Mouse (Mus musculus): ENCODE results near the gene A430078G23Rik. TPM values are rescaled to one million over a fixed set of nuclear protein-coding genes. Genes with fewer than 3 reads are reported as not detected.

Gene A430078G23Rik
- total RNA-seq, 2 experiments from 2014 or later = 0.51 to 0.56 TPM

GRCm38 (mm10) chr8:3411085-3411484, 57.9 kb downstream of the A430078G23Rik start:
- DNase-seq (ENCODE audit: low spot score in 2 of 2) = no peak

- no peak for DNase-seq (ENCODE audit: low spot score in 2 of 2)
Observed at GRCm38 (mm10) chr8:3411901-3412301, 58.7 kb downstream of the A430078G23Rik start.

DNA sequence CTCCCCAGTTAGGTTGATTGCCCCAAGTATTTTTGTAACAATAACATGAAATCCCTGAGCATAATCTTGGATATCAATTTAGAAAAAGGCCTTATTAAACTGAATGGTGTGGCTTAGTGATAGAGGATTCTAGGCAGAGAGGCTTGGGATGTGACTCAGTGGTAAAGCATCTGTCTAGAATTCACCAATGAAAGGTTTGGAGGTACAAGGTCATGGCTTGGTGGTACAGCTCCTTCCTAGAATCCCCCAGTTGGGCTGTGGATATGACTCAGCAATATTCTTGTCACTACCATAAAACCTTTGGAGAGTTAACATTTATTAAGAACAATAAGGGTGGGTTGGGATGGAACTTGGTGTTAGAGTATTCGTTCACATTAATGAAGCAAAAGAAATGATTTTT, 59.6 kb downstream of the A430078G23Rik start:
- no peak for DNase-seq (ENCODE audit: low spot score in 2 of 2)

DNA sequence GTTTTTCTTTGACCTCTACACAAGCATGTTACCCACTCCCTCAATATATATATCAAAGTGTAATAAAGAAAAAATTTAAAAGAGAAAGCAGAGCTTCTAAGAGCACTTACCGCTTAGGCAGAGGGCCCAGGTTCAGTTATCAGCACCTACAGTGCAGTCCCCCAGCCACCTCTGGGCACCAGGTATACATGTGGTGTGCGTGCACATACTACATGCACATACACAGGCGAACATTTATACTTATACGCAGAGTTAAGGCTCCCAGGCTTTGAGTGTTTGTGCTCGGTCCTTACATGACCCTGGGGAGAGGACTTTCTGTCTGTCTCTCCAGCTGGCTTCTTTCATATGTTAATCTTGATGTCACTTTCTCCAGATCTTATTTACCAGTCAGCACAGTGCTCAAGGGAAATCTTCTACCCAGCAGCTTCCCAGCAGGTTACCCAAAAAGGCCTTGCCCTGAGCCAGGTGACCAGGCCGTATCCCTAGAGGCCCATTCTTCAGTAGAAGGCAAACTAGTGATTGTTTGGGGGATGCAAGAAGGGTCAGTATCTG, 61.5 kb downstream of the A430078G23Rik start:
- DNase-seq (ENCODE audit: low spot score in 2 of 2) = no peak

GRCm38 (mm10) chr8:3415259-3415658, 62.0 kb downstream of the A430078G23Rik start:
- DNase-seq (ENCODE audit: low spot score in 2 of 2) = no peak

DNA sequence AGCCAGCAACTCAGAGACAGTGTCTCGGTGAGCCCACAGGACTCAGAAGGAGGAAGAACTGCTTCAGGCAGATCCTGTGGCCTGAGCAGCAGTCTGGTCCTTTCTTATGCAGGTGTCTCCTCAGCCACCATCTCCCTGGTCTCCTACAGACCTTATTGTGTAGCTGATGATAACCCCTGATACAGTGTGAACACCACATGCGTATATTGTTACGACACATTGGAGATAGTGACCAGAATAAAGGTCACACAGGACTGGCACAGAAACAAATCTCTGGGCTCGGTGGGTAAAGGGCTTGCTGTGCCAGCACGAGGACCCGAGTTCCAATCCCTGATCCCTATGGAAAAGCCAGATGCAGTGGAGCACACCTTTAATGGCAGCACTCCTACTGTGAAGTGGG, 62.4 kb downstream of the A430078G23Rik start:
- DNase-seq (ENCODE audit: low spot score in 2 of 2) = no peak

DNA sequence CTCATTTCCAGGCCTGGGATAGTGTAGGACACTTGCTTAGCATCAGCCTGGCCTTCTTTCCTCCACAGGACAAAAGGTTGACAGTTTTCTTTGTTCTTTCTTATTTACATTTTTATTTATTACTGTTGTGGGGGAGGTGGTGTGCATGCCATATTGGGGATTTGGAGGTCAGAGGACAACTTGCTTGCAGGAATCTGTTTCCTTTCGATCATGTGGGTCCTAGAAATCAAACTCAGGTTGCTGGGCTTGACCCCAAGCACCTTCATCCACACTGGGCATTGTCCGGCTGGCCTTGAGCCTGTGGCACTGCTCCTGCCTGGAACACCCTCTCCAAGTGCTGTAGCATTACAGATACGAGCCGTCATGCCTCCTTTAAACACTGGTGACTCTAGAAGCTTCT, 63.6 kb downstream of the A430078G23Rik start:
- no peak for DNase-seq (ENCODE audit: low spot score in 2 of 2)

- no peak for DNase-seq (ENCODE audit: low spot score in 2 of 2)
Observed at GRCm38 (mm10) chr8:3417455-3417854, 64.2 kb downstream of the A430078G23Rik start.

DNA sequence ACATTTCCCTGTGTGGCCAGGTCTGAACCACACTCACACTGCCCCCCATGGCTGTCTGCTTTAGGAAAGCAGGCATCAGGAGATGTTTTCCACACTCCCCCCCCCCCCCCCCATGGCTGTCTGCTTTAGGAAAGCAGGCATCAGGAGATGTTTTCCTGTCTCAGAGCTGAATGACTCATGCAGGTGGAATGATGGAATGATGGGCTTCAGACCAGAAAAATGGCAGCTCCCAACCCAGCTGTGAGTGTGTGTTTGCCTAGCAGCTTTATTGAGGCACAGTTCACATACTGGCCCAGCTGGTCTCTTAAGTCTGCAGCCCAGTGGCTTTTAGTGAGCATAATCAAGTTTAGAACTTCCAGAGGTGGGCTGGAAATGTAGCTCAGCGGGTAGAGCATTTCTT, 64.9 kb downstream of the A430078G23Rik start:
- no peak for DNase-seq (ENCODE audit: low spot score in 2 of 2)

GRCm38 (mm10) chr8:3420105-3420706, 67.0 kb downstream of the A430078G23Rik start:
- no peak for DNase-seq (ENCODE audit: low spot score in 2 of 2)

- DNase-seq (ENCODE audit: low spot score in 2 of 2) = no peak
Observed at GRCm38 (mm10) chr8:3421507-3421906, 68.3 kb downstream of the A430078G23Rik start.

- no peak for DNase-seq (ENCODE audit: low spot score in 2 of 2)
Observed at GRCm38 (mm10) chr8:3425217-3425616, 72.0 kb downstream of the A430078G23Rik start.

GRCm38 (mm10) chr8:3426211-3426610, 73.0 kb downstream of the A430078G23Rik start:
- DNase-seq (ENCODE audit: low spot score in 2 of 2) = no peak

- DNase-seq (ENCODE audit: low spot score in 2 of 2) = no peak
Observed at GRCm38 (mm10) chr8:3428426-3428825, 75.2 kb downstream of the A430078G23Rik start.

- DNase-seq (ENCODE audit: low spot score in 2 of 2) = no peak
Observed at GRCm38 (mm10) chr8:3429966-3430365, 76.8 kb downstream of the A430078G23Rik start.

DNA sequence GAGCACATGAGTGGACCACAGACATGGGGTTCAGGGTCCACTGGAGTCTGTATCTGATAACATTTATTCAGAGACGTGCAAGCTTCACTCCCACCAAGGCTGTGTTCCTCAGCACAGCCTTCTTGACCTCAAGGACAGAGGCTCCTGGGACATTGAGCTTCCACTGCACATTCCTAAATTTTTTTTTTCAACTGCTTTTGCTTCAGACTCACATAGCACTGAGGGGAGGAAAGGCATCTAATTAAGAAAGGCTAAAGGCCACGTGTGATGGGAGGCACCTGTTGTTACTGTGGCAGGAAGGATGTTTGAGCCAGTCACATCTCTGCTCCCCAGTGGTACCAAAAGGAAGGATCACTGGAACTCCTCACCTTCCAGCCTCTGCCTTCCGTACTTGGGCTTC, 77.9 kb downstream of the A430078G23Rik start:
- no peak for DNase-seq (ENCODE audit: low spot score in 2 of 2)

- no peak for DNase-seq (ENCODE audit: low spot score in 2 of 2)
Observed at GRCm38 (mm10) chr8:3436492-3436891, 83.3 kb downstream of the A430078G23Rik start.

- DNase-seq (ENCODE audit: low spot score in 2 of 2) = no peak
Observed at GRCm38 (mm10) chr8:3439510-3439909, 86.3 kb downstream of the A430078G23Rik start.

Other genes starting within 250 kb of the A430078G23Rik start
- 100 to 1,000 TPM; 111 to 112 TPM for gene Insr, start 73.8 kb upstream of the A430078G23Rik start, total RNA-seq (2021)
- 10 to 100 TPM; 45.0 to 46.8 TPM for gene Arhgef18, start 39.6 kb downstream of the A430078G23Rik start, total RNA-seq (2021)
- gene Pex11g, start 114.3 kb downstream of the A430078G23Rik start, total RNA-seq (2021) = 10 to 100 TPM; 11.0 to 13.5 TPM
- under 1 TPM; 0.25 to 0.56 TPM for gene Tex45, start 117.4 kb downstream of the A430078G23Rik start, total RNA-seq (2021)
- 10 to 100 TPM; 33.7 to 35.6 TPM for gene Zfp358, start 139.7 kb downstream of the A430078G23Rik start, total RNA-seq (2021)
- gene Mcoln1, start 147.0 kb downstream of the A430078G23Rik start, total RNA-seq (2021) = 10 to 100 TPM; 50.5 to 53.2 TPM
- 10 to 100 TPM; 44.4 to 47.5 TPM for gene Pnpla6, start 162.0 kb downstream of the A430078G23Rik start, total RNA-seq (2021)
- gene C330021F23Rik, start 214.6 kb downstream of the A430078G23Rik start, total RNA-seq (2021) = under 1 TPM; 0.34 to 0.50 TPM
- 10 to 100 TPM; 14.2 to 18.5 TPM for gene Camsap3, start 233.9 kb downstream of the A430078G23Rik start, total RNA-seq (2021)